25 mouse cellular contexts compared by ENCODE assay signal in genomic region chr8:61778194-61778593, GRCm38 (mm10).
DNase-seq lines count a peak whose midpoint lies in the region; ATAC-seq and TF ChIP-seq lines count a peak whose summit lies in the region.
"Had no signal": no experiment of that assay in that cellular context is flagged by ENCODE, and none has a peak within 500 bp of the region (broad histone marks: within the 10 kb centered on the region; RNA-seq: fewer than 3 reads in every experiment).

No protein-coding gene starts in this region.

- no peak for DNase-seq in heart, postnatal 36 days
- no peak for DNase-seq in lung, postnatal 0 days (ENCODE audit: low spot score)
- no peak for DNase-seq in lung, postnatal 14 days
- peak; percentile 14 for DNase-seq in MEL-GATA-1-ER (ENCODE audit: extremely low read depth, low read depth)
- DNase-seq in limb, embryonic 10.5 days (ENCODE audit: low spot score): no peak
- no peak for DNase-seq in midbrain, postnatal 0 days (ENCODE audit: low spot score)
- DNase-seq: adrenal gland, adult 2 months; adrenal gland, postnatal 10 days; adrenal gland, postnatal 25 days; B cell, adult 2 months; cerebellum, adult 11-12 months; cerebellum, adult 8-10 months; cerebellum, adult 9-11 months; cerebellum, postnatal 14 days; cerebellum, postnatal 36 days; forebrain, postnatal 0 days had no signal

- no peak overlapping the region for H3K4me2 ChIP-seq in heart, embryonic 13.5 days
- no peak overlapping the region for H3K4me2 ChIP-seq in lung, postnatal 0 days (replicated peaks; ENCODE audit: low read depth, low read length)
- no peak overlapping the region for H3K4me2 ChIP-seq in midbrain, postnatal 0 days (ENCODE audit: low read depth, low read length, poor library complexity, severe bottlenecking)
- H3K4me2 ChIP-seq: embryonic facial prominence, embryonic 12.5 days; forebrain, embryonic 13.5 days; forebrain, embryonic 15.5 days had no signal

- 0 out of 2 replicates have a peak overlapping the region, but pooled peaks have one; percentile 20 for H3K27ac ChIP-seq in heart, embryonic 13.5 days (replicated peaks)
- H3K27ac ChIP-seq in lung, postnatal 0 days (ENCODE audit: low read length): no peak overlapping the region
- no peak overlapping the region for H3K27ac ChIP-seq in limb, embryonic 10.5 days
- H3K27ac ChIP-seq in midbrain, postnatal 0 days (ENCODE audit: low read depth, low read length): no peak overlapping the region
- H3K27ac ChIP-seq: embryonic facial prominence, embryonic 10.5 days; embryonic facial prominence, embryonic 12.5 days; forebrain, embryonic 13.5 days; forebrain, embryonic 15.5 days had no signal

- no peak for TF ChIP-seq CTCF in lung, postnatal 0 days (IDR thresholded peaks at IDR 0.05)
- TF ChIP-seq CTCF in midbrain, postnatal 0 days (IDR thresholded peaks at IDR 0.05): no peak

- no peak overlapping the region for H3K4me3 ChIP-seq in heart, embryonic 13.5 days
- no peak overlapping the region for H3K4me3 ChIP-seq in lung, postnatal 0 days (ENCODE audit: low read depth, low read length)
- H3K4me3 ChIP-seq in limb, embryonic 10.5 days: no peak overlapping the region
- H3K4me3 ChIP-seq in midbrain, postnatal 0 days (ENCODE audit: low read depth, low read length): no peak overlapping the region
- H3K4me3 ChIP-seq: embryonic facial prominence, embryonic 10.5 days; embryonic facial prominence, embryonic 12.5 days; forebrain, embryonic 13.5 days; forebrain, embryonic 15.5 days had no signal

- no peak for ATAC-seq in heart, embryonic 13.5 days (ENCODE audit: extremely low read depth, insufficient number of reproducible peaks, low FRiP score, low TSS enrichment)
- ATAC-seq in lung, postnatal 0 days: peak; percentile 37; the same call in 1 of the 2 replicates
- ATAC-seq in common myeloid progenitor, adult 5-6 weeks (replicated peaks; ENCODE audit: low read depth, poor library complexity, severe bottlenecking): peak; percentile 57
- no peak for ATAC-seq in midbrain, postnatal 0 days (ENCODE audit: low FRiP score)
- ATAC-seq: CD4-positive, CD25-positive, alpha-beta regulatory T cell, adult 4 months; forebrain, embryonic 13.5 days; forebrain, embryonic 15.5 days; forebrain, postnatal 0 days had no signal

- no peaks in the 10 kb centered on the region for H3K9me3 ChIP-seq in heart, embryonic 13.5 days
- H3K9me3 ChIP-seq in lung, postnatal 0 days (ENCODE audit: low read length): no peaks in the 10 kb centered on the region
- H3K9me3 ChIP-seq in limb, embryonic 10.5 days (replicated peaks): no peaks in the 10 kb centered on the region
- H3K9me3 ChIP-seq in midbrain, postnatal 0 days (ENCODE audit: low read length): no peaks in the 10 kb centered on the region
- H3K9me3 ChIP-seq: embryonic facial prominence, embryonic 10.5 days; embryonic facial prominence, embryonic 12.5 days; forebrain, embryonic 13.5 days; forebrain, embryonic 15.5 days; G1E had no signal

- no peaks in the 10 kb centered on the region for H3K27me3 ChIP-seq in heart, embryonic 13.5 days (replicated peaks)
- no peaks in the 10 kb centered on the region for H3K27me3 ChIP-seq in lung, postnatal 0 days (replicated peaks; ENCODE audit: insufficient read depth, low read length)
- no peaks in the 10 kb centered on the region for H3K27me3 ChIP-seq in limb, embryonic 10.5 days (ENCODE audit: low read depth, poor library complexity, severe bottlenecking)
- no peaks in the 10 kb centered on the region for H3K27me3 ChIP-seq in midbrain, postnatal 0 days (ENCODE audit: insufficient read depth, low read length)
- H3K27me3 ChIP-seq: CH12.LX; embryonic facial prominence, embryonic 12.5 days; forebrain, embryonic 13.5 days; forebrain, embryonic 15.5 days had no signal

- H3K9ac ChIP-seq in heart, embryonic 13.5 days: no peak overlapping the region
- no peak overlapping the region for H3K9ac ChIP-seq in lung, postnatal 0 days (replicated peaks; ENCODE audit: low read depth)
- H3K9ac ChIP-seq in midbrain, postnatal 0 days (replicated peaks; ENCODE audit: low read length, poor library complexity, severe bottlenecking): no peak overlapping the region
- H3K9ac ChIP-seq: embryonic facial prominence, embryonic 12.5 days; forebrain, embryonic 13.5 days; forebrain, embryonic 15.5 days; forebrain, postnatal 0 days had no signal

- 23% methylated on average over 3 of the region's 3 CpGs for WGBS in heart, embryonic 13.5 days
- 69% methylated on average over 3 of the region's 3 CpGs for WGBS in lung, postnatal 0 days
- 80% methylated on average over 3 of the region's 3 CpGs for WGBS in limb, embryonic 10.5 days
- 81% methylated on average over 3 of the region's 3 CpGs for WGBS in midbrain, postnatal 0 days

- peaks cover 78% of the 10 kb centered on the region for H3K4me1 ChIP-seq in heart, embryonic 13.5 days
- H3K4me1 ChIP-seq in lung, postnatal 0 days (ENCODE audit: insufficient read depth, low read depth, low read length): no peaks in the 10 kb centered on the region
- H3K4me1 ChIP-seq in limb, embryonic 10.5 days: peaks cover 14% of the 10 kb centered on the region; the same call in 1 of the 2 replicates
- no peaks in the 10 kb centered on the region for H3K4me1 ChIP-seq in midbrain, postnatal 0 days (ENCODE audit: insufficient read depth, low read length)
- H3K4me1 ChIP-seq: forebrain, embryonic 13.5 days; forebrain, embryonic 15.5 days had no signal

- intact Hi-C loops in heart, postnatal 36 days (cut with DNase I): loop anchor here (5.0 kb wide), 1 partner anchor 54 kb away; no protein-coding TSS in a partner anchor

- H3K36me3 ChIP-seq in heart, embryonic 13.5 days: no peaks in the 10 kb centered on the region
- no peaks in the 10 kb centered on the region for H3K36me3 ChIP-seq in lung, postnatal 0 days (ENCODE audit: insufficient read depth, low read length)
- no peaks in the 10 kb centered on the region for H3K36me3 ChIP-seq in limb, embryonic 10.5 days
- H3K36me3 ChIP-seq in midbrain, postnatal 0 days (ENCODE audit: insufficient read depth, low read length): no peaks in the 10 kb centered on the region
- H3K36me3 ChIP-seq: embryonic facial prominence, embryonic 10.5 days; embryonic facial prominence, embryonic 12.5 days; forebrain, embryonic 15.5 days; G1E had no signal

- TF ChIP-seq EP300 in lung, postnatal 0 days (IDR thresholded peaks at IDR 0.05): no peak

Comparison
In these comparisons a context has a peak if more than half of its experiments do, and no peak if none do; other contexts are left out.
1. ATAC-seq: peak in lung, postnatal 0 days (single experiment) and common myeloid progenitor, adult 5-6 weeks (single experiment); none in heart, embryonic 13.5 days (single experiment) and midbrain, postnatal 0 days (single experiment).